Mouse (Mus musculus) splenic B cell, adult 2 months (primary cell): Measurements from ENCODE around the gene Rhof.
A peak's percentile ranks its signal among the peaks of the same experiment; 100 is the strongest.

ENCODE experiments used
- DNase-seq: peaks from one replicate; pipeline ENCODE4 v3.0.0-alpha.2; 2011; ENCODE audit warnings: low read depth, low spot score
- H3K27me3 ChIP-seq: 2 replicates; pipeline ENCODE4 v1.6.1; 2012; ENCODE audit warnings: mild to moderate bottlenecking, low read length, moderate library complexity, mixed read lengths; ENCODE audit not compliant: control insufficient read depth, poor library complexity, insufficient read depth, severe bottlenecking
- H3K36me3 ChIP-seq: 2 replicates; pipeline ENCODE4 v1.6.1; 2012; ENCODE audit warnings: mild to moderate bottlenecking, low read length, moderate library complexity, mixed read lengths; ENCODE audit not compliant: control insufficient read depth, poor library complexity, insufficient read depth, severe bottlenecking

Gene Rhof

GRCm38 (mm10) chr5:123142161-123143157 lies 10.0 kb upstream of the Rhof start, which contains the start of gene Setd1b:
Gene Setd1b, plus strand, starts transcription at chr5:123142193.
- Histone ChIP-seq H3K36me3 (peaks cover 1% of the 10 kb centered on the region), H3K27me3 (no peaks in the 10 kb centered on the region)
- DNase-seq: peak; percentile 56

DNA sequence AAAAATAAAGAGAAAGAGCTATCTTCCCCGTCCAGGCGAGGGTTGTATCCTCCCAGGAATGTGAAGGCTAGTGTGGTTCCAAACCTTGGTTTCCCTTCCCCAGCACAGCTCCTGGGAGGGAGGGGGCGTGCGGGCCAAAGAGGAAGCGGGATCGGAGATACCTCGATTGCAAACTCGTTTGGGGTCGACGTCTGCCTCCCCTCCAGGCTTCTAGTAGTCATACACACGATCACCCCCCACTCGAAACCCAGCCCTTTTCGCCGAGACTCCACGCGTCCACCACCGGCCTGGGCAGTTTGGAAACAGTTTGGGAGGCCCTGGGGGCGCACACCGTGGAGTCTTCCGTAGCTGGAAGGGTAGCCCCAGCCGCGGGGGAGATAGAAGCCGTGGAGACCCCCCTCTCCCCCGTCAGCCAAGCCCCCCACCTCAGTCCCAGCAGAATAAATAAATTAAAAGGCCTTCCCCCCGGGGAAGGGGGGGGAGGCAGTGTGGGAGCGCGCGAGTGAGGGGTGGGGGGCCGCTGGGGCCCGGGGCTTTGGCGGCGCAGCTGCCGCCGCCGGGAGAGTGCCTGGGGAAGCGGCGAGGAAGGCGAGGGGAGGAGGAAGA lies 9.2 kb upstream of the Rhof start:
- H3K36me3 ChIP-seq: peaks cover 1% of the 10 kb centered on the region; the same call in 1 of the 2 replicates
- DNase-seq: no peak
- H3K27me3 ChIP-seq: no peaks in the 10 kb centered on the region

DNA sequence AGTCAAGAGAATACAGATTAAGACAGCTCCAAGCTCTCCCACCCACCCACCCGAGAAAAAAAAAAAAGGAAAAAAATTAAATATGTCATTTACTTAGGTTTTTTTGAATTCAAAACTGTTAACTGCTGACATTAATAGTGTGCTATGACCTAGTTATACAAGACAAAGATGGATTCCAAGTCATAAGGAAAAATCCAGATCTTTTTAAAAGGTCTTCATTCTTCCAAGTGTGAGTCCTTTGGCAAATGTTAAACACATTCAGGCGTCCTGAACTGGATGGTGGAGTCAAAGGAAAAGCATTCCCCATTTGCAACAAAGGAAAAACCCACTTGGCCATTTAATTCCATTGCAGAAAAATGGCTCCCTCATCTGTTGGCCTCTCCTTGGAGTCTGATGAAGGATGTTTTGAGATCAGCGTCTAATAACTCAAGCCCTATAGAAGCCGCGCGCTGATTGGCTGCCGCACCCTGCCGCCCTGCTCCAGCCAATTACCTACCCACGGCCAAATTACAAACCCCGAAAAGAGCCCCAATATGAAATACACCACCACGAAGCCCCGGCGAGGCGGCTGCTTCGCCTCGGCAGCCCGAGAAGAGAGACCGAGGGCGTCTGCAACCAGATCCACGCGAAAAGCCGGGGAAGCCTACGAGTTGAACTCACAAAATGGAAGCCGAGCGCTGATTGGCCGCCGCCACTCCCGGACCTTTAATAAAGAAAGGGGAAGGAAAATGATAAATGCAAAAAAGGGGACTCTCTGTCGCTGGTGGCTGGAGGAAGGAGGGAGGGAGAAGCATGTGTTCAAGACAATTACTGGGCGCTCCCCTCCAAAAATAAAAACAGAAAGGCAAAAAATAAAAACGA lies 8.4 kb upstream of the Rhof start:
- peak; percentile 92 for DNase-seq
- no peaks in the 10 kb centered on the region for H3K27me3 ChIP-seq
- H3K36me3 ChIP-seq: peaks cover 1% of the 10 kb centered on the region; the same call in 1 of the 2 replicates

DNA sequence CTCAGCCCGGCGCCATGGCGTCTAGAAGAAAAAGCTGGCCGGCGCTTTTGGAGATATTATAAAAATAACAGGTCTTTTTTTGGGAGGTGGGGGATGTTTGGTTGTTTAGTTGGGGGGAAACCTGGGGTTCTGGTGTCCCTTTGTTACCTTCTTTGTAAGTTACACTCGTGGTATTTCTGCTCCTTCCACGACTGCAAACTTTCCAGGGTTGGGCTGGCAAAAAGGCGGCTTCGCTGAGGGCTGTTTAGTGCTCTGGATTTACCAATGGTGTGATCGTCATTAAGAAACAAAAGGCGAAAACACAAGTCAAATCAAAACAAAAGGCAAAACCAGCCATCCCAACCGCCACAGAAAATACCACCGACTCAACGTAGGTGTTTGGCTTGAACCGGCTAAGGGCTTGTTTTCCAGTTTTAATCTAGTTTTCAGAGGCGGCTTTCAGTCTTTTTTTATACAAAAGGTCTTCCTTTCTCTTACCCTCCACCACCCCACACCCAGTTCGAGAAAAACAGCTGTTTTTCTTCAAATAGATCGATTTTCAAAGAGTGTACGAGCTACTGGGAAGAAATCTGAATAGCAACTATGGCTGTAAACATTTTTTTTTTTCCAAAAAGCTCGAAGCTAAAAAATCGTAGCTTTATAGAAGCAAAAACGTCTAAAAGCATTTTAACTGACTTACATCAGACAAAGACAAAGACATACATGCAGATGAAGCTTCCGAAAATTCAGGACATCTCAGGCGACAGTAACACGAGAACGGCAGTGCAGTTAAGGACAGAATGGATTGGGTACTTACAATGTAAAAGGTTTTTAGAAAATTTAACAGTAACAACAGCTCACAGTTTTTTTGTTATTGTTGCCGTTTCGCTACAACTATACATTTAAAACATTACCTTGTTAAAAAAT lies 7.5 kb upstream of the Rhof start:
- Histone ChIP-seq H3K27me3 (no peaks in the 10 kb centered on the region), H3K36me3 (no peaks in the 10 kb centered on the region; the same call in 1 of the 2 replicates)
- DNase-seq: no peak

DNA sequence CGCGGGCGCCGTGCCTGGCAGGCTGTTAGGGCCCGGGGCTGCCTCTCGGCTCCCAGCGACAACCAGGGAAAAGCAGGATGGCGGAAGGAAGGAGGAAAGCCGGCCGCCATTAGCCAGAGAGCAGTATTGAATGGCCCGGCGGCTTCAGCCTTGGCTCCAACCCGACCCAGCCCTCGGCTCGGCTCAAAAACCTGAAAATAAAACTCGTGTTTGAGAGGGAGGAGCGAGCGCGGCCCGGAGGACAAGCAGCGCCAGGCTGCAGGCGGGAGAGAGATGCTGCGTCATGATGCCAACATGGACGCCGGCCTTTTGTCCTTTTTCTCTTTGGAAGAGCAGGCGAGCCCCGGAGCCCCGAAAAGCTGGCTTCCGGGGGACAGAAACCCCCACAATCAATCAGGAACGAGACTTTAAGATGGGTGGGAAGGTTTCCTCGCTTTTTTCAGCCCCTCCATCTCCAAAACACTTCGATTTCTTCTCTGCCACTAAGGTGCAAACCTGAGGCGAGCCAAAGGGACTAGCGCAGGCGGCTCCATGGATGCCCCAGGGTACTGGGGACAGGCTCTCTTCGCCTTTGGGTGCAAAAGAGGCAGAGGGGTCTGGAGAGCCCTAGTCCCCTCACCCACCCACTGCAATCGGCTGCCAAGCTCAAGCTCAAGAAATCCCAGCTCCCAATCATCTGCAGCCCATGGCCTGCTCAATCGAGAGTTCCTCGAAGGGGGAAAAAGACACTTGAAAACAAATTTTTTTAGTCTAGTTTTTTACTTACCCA lies 6.6 kb upstream of the Rhof start:
- Histone ChIP-seq H3K36me3 (no peaks in the 10 kb centered on the region; the same call in none of the 2 replicates), H3K27me3 (no peaks in the 10 kb centered on the region)
- peak; percentile 71 for DNase-seq

GRCm38 (mm10) chr5:123138230-123138911 lies 5.9 kb upstream of the Rhof start:
- peak; percentile 40 for DNase-seq
- H3K36me3 ChIP-seq: peaks cover 5% of the 10 kb centered on the region
- no peaks in the 10 kb centered on the region for H3K27me3 ChIP-seq

DNA sequence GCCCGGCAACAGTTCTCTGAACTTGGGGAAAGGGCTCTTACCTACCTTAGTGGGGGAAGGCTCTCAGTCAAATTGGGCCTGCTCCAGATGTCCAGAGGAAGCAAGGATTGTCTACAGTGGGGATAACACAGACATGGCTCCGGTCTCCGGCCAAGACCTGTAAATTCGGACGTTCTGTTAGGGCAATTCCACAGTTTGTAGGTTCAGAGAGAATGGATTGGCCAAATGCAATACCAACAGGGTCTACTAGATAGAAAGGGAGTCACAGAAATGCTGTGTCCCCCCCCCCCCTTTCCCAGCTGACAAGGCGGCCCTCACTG lies 5.4 kb upstream of the Rhof start:
- H3K27me3 ChIP-seq: no peaks in the 10 kb centered on the region
- DNase-seq: no peak
- H3K36me3 ChIP-seq: peaks cover 5% of the 10 kb centered on the region

DNA sequence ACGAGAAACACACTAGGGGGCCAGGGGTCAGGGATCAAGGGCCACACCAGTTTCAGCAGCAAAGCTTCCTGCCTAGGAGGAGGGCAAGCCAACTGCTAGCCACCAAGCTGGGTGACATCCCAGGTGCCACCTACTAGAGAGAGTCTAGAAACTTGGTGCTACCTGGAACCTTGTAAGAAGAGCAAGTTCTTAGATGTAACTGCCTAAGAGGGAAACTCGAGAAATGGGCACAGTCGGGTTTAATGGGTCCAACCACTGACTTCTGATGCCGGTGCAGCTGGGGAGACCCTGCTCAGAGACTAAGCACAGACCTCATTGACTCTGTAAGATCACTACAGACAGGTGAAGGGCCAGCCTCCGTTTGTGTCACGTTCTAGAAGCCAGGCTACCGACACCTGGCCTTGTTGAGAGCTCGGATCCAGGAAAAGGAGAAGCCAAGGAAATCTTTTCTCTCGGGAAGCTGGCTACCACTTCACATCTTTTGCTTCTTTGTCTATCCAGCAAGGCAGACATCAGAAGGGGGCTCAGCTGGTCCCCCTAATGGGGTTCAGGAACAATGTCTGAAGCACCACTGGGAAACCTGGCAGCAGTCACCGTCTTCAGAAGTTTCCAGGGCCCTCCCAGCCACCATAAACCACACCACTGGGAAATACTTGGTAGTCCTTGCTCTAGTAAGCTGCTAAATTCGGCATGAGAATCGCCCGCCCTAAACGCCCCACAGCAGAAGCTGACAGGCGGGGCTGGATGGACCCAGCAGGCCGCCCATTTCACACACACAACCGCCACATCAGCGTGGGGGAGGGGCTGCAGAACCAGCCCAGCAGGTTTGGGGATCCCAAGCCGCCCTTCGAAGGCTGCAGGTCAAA lies 4.8 kb upstream of the Rhof start:
- peak; percentile 47 for DNase-seq
- Histone ChIP-seq H3K27me3 (no peaks in the 10 kb centered on the region), H3K36me3 (peaks cover 5% of the 10 kb centered on the region)

- Histone ChIP-seq H3K27me3 (no peaks in the 10 kb centered on the region), H3K36me3 (peaks cover 5% of the 10 kb centered on the region)
- peak; percentile 51 for DNase-seq
Measured at GRCm38 (mm10) chr5:123136361-123137043, 4.0 kb upstream of the Rhof start.

GRCm38 (mm10) chr5:123135471-123136360 lies 3.2 kb upstream of the Rhof start:
- Histone ChIP-seq H3K27me3 (no peaks in the 10 kb centered on the region), H3K36me3 (peaks cover 5% of the 10 kb centered on the region)
- no peak for DNase-seq

GRCm38 (mm10) chr5:123134875-123135382 lies 2.4 kb upstream of the Rhof start:
- Histone ChIP-seq H3K36me3 (peaks cover 5% of the 10 kb centered on the region), H3K27me3 (no peaks in the 10 kb centered on the region)
- no peak for DNase-seq
